Mouse (Mus musculus) liver, postnatal 0 days (tissue): ENCODE data around the gene Vmp1. TPM values are rescaled to one million over a fixed set of nuclear protein-coding genes. Genes with fewer than 3 reads are reported as not detected.
A peak's percentile ranks its signal among the peaks of the same experiment; 100 is the strongest.

Source experiments
- ATAC-seq: fragments of 200-750 bp; cut with Nextera tagmentation; 2 replicates; pipeline ENCODE4 v1.8.0; 2017; ENCODE audit warnings: mild to moderate bottlenecking, moderate library complexity
- DNase-seq: peaks from one replicate; pipeline ENCODE4 v3.0.0-alpha.2; 2016
- H3K27ac ChIP-seq: fragments of 300-500 bp; sonication (generic); 2 replicates; pipeline ENCODE4 v1.5.1; 2014; ENCODE audit warnings: antibody characterized with exemption, moderate library complexity, mild to moderate bottlenecking, low read depth
- H3K27me3 ChIP-seq: fragments of 300-500 bp; sonication (generic); 2 replicates; pipeline ENCODE4 v1.6.1; 2014; ENCODE audit warnings: low read length, control low read depth, mixed read lengths; ENCODE audit not compliant: insufficient read depth
- H3K36me3 ChIP-seq: fragments of 300-500 bp; sonication (generic); replicated peaks from 2 replicates; pipeline ENCODE4 v1.6.1; 2014; ENCODE audit warnings: mild to moderate bottlenecking, control low read depth, low read length, moderate library complexity, mixed read lengths; ENCODE audit not compliant: insufficient read depth
- H3K4me1 ChIP-seq: fragments of 300-500 bp; sonication (generic); 2 replicates; pipeline ENCODE4 v1.6.1; 2014; ENCODE audit warnings: antibody characterized with exemption, mild to moderate bottlenecking, control low read depth; ENCODE audit not compliant: insufficient read depth
- H3K4me2 ChIP-seq: fragments of 300-500 bp; sonication (generic); 2 replicates; pipeline ENCODE4 v1.6.1; 2014; ENCODE audit warnings: low read depth, mild to moderate bottlenecking, low read length, moderate library complexity, mixed read lengths
- H3K4me3 ChIP-seq: fragments of 300-500 bp; sonication (generic); 2 replicates; pipeline ENCODE4 v1.5.1; 2014; ENCODE audit warnings: low read depth, low read length
- H3K9ac ChIP-seq: fragments of 300-500 bp; sonication (generic); replicated peaks from 2 replicates; pipeline ENCODE4 v1.6.1; 2014; ENCODE audit warnings: mild to moderate bottlenecking, moderate library complexity
- H3K9me3 ChIP-seq: fragments of 300-500 bp; sonication (generic); 2 replicates; pipeline ENCODE4 v1.6.1; 2016; ENCODE audit warnings: mild to moderate bottlenecking, control low read depth, low read length, mixed read lengths
- CTCF ChIP-seq: sonication (generic); IDR thresholded peaks from 2 replicates; pipeline ENCODE4 v1.5.1; 2016; ENCODE audit warnings: antibody characterized with exemption, low read depth
- EP300 ChIP-seq: IDR thresholded peaks from 2 replicates; pipeline ENCODE4 v1.6.1; 2016; ENCODE audit warnings: antibody characterized with exemption, low read depth, mild to moderate bottlenecking
- WGBS: fragments of 180-500 bp; shearing (Covaris S2); extraction: QIAGEN DNeasy Blood & Tissue Kit; methylation state at CpG from one replicate; pipeline ENCODE4 v1.1.7; 2014; ENCODE audit not compliant: insufficient replicate concordance; 5-methylcytosine and 5-hydroxymethylcytosine counted together
- polyA plus RNA-seq: library from polyadenylated mRNA; unstranded; fragments of >200 nt; fragmentation: Nextera tagmentation; extraction: Ambion mirVana; gene quantifications from 2 replicates; pipeline ENCODE4 v1.2.1, GENCODE M21; 2015

The Vmp1 gene
- polyA plus RNA-seq, 1 experiment from 2014 or later, result 125 TPM

DNA sequence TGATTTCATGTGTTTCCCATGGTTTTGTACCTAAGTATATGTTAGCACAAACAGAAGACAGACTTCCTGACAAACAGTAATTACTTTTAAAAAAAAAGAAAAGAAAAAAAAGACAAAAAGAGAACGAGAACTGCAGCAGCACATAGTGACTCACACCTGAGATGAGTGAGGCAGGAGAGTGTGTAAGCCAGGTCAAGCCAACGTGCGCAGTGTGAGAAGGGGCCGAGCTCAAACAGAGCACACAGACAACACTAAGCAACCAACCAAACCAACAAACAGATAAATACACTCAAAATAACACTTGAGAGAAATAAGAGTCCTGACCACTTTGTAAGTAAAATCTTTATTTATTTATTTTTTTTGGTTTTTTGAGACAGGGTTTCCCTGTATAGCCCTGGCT, 93.6 kb downstream of the Vmp1 start:
- no peak overlapping the region for H3K4me3 ChIP-seq
- no peak overlapping the region for H3K4me2 ChIP-seq
- H3K9ac ChIP-seq, result no peak overlapping the region
- TF ChIP-seq CTCF (no peak), EP300 (no peak)
- H3K27ac ChIP-seq, result no peak overlapping the region
- H3K36me3 ChIP-seq, result peaks cover 6% of the 10 kb centered on the region; the same call in 1 of the 2 replicates
- 76% methylated on average over 4 of the region's 4 CpGs for WGBS
- H3K9me3 ChIP-seq, result no peaks in the 10 kb centered on the region
- ATAC-seq (no peak), DNase-seq (no peak)
- H3K27me3 ChIP-seq, result no peaks in the 10 kb centered on the region
- peaks cover 27% of the 10 kb centered on the region for H3K4me1 ChIP-seq

DNA sequence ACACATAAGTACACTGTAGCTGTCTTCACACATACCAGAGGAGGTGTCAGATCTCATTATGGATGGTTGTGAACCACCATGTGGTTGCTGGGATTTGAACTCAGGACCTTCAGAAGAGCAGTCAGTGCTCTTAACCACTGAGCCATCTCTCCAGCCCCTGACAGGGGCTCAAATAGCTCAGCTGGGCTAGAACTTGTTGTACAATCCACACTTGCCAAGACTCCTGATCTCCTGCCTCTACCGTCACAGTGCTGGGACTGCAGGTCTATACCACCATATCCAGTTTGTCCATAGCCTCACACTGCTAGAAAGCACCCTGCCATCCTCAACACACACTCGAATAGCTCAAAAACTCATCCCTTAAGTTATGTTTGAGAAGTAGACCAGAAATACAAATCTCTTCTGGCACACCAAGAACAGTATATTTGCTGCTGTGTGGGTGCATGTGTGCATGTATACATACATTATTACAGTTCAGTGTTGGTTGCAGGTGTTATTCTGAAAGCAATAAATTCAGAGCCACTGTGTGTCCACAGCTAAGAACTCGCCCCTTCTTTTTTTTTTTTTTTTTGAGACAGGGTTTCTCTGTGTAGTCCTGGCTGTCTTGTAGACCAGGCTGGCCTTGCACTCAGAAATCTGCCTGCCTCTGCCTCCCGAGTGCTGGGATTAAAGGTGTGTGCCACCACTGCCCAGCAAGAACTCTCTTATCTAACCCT, 94.9 kb downstream of the Vmp1 start:
- Histone ChIP-seq H3K36me3 (peaks cover 6% of the 10 kb centered on the region; the same call in 1 of the 2 replicates), H3K27me3 (no peaks in the 10 kb centered on the region), H3K4me3 (no peak overlapping the region), H3K9ac (no peak overlapping the region), H3K4me2 (no peak overlapping the region), H3K4me1 (peaks cover 23% of the 10 kb centered on the region), H3K9me3 (no peaks in the 10 kb centered on the region), H3K27ac (peak overlapping the region; percentile 98; the same call in 1 of the 2 replicates)
- WGBS, result 77% methylated on average over 4 of the region's 4 CpGs
- ATAC-seq (no peak), DNase-seq (no peak)
- no peak for TF ChIP-seq EP300
- no peak for TF ChIP-seq CTCF

DNA sequence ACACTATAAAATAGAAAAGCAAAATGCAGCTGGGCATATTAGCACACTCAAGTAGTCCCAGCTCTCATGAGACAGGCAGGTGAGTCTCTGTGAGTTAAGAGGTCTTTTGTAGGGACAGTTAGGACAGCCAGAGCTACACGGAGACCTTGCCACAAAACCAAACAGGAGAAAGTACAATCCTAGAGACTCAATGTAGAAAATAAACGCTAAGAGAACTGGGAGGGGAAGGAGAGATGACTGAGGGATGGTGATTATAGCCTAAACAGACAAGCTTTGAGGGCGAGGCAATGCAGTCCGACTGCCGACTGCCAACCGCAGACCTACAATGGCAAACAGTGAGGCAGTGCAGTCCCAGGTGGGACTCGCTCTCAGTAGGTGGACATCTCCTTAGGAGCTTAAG, 95.8 kb downstream of the Vmp1 start:
- Histone ChIP-seq H3K4me3 (peak overlapping the region; percentile 68), H3K4me1 (peaks cover 21% of the 10 kb centered on the region), H3K27me3 (no peaks in the 10 kb centered on the region), H3K27ac (peak overlapping the region; percentile 98), H3K9ac (peak overlapping the region; percentile 90), H3K4me2 (peak overlapping the region; percentile 64), H3K36me3 (peaks cover 6% of the 10 kb centered on the region; the same call in 1 of the 2 replicates), H3K9me3 (no peaks in the 10 kb centered on the region)
- 27% methylated on average over 7 of the region's 7 CpGs for WGBS
- no peak for ATAC-seq
- no peak for DNase-seq
- TF ChIP-seq EP300 (no peak), CTCF (no peak)

DNA sequence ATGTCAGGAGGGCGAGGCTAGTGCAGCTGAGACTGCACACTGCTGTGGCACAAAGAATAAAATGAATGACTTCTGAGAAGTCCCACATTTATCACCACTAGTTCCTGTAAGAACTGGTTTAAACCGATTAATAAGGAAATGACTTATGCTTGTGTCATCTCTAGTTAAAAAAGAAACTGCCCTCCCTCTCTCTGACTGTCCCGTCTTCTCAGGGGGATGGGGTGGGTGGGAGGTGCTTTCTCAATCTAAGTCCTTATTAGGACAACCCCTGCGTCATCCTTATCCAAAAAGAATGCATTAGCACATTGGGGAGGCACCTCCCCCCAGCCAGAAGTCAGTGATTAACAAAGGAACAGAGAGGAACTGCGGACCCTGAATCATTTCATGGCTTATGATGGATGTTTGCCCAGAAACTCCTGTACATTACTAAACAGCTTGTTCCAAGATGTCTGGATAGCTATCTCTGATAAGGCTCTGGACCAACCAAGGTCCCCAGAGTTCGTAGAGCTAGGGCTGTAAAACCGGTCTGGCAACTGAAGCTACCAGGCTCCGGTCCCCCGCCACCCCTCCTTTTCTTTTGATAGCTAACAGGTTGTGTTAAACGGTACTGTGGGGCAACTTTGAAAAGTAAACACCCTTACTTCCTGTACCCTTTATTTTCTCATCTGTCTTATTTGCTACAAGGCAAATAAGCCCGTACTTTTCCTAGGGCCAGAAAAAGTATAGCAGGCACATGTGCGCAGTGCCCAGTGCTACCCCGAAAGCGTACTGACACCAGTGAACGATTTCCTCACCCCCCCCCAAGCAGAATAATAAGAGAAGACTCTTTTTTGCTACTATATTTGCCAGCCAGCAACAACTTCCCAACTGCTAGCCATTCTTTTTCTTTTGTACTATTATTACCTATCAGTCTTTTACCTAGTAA, 96.5 kb downstream of the Vmp1 start:
- Histone ChIP-seq H3K4me2 (peak overlapping the region; percentile 64), H3K27me3 (no peaks in the 10 kb centered on the region), H3K36me3 (peaks cover 6% of the 10 kb centered on the region; the same call in 1 of the 2 replicates), H3K4me3 (peak overlapping the region; percentile 68), H3K9ac (peak overlapping the region; percentile 90), H3K9me3 (no peaks in the 10 kb centered on the region), H3K27ac (peak overlapping the region; percentile 98), H3K4me1 (peaks cover 17% of the 10 kb centered on the region)
- WGBS, result 2% methylated on average over 15 of the region's 15 CpGs
- TF ChIP-seq CTCF, result no peak
- peak; percentile 89 for TF ChIP-seq EP300
- DNase-seq (peak; percentile 77), ATAC-seq (peak; percentile 92)

DNA sequence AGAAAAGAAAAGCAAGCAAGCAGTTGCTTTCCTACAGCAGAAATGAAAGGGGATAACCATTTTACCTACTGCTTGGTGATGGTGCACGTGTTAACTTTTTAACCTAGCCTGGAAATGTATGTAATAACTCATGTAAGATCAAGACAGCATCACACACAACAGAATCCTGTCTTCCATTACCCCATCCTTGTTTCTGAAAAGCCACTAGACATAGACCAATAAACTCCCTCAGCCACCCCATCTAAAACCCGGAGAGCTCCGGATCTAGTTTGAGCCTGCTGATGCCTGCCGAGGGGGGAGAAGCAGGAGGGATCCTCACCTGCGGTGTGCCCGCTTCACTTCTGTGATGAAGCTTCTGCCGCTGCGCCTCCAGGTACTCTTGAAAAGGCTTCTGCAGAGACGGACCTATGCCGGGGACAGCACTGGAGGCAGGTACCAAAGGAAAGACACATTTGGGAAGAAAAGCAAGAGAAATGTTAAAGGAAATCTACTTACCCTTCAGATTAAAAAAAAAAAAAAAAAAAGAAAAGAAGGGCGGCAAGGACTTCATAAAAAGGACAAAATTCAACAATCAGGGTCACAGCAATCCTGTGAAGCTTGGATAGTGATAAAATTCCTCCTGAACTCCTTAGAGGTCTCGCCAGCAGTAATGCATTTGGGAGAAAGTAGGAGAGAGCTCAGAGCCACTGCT, 97.3 kb downstream of the Vmp1 start:
- peaks cover 6% of the 10 kb centered on the region; the same call in 1 of the 2 replicates for H3K36me3 ChIP-seq
- peak overlapping the region; percentile 64 for H3K4me2 ChIP-seq
- H3K4me3 ChIP-seq, result peak overlapping the region; percentile 68
- WGBS, result 4% methylated on average over 12 of the region's 12 CpGs
- H3K4me1 ChIP-seq, result peaks cover 17% of the 10 kb centered on the region
- TF ChIP-seq CTCF (no peak), EP300 (no peak)
- H3K9ac ChIP-seq, result peak overlapping the region; percentile 90
- ATAC-seq, result no peak
- peak overlapping the region; percentile 98 for H3K27ac ChIP-seq
- H3K9me3 ChIP-seq, result no peaks in the 10 kb centered on the region
- DNase-seq, result peak; percentile 61
- H3K27me3 ChIP-seq, result no peaks in the 10 kb centered on the region
